8 mouse cellular contexts compared by ENCODE assay signal in genomic region chrX:142182026-142182425, GRCm38 (mm10).
"Had no signal": no experiment of that assay in that cellular context is flagged by ENCODE, and none has a peak within 500 bp of the region (broad histone marks: within the 10 kb centered on the region; RNA-seq: fewer than 3 reads in every experiment).

No protein-coding gene starts in this region.

- DNase-seq: left cerebral cortex, postnatal 4 days; lung, embryonic 14.5 days; lung, postnatal 10 days; retina, postnatal 1 day; right cerebral cortex, postnatal 4 days; spleen, adult 18-20 months; thymus, adult 2 months; thymus, postnatal 36 days had no signal
